In genomic region chr3:40540567-40541554, GRCm38 (mm10) we compare ENCODE assay signal across 8 mouse cellular contexts. TPM values are rescaled to one million over a fixed set of nuclear protein-coding genes. Genes with fewer than 3 reads are reported as not detected.
DNase-seq lines count a peak whose midpoint lies in the region; ATAC-seq and TF ChIP-seq lines count a peak whose summit lies in the region.

No protein-coding gene starts in this region.

- H3K4me3 ChIP-seq in cortical plate, adult 2 months (ENCODE audit: insufficient read depth, low read length), result peak overlapping the region; percentile 65

- ATAC-seq in megakaryocyte, adult 5-6 weeks (ENCODE audit: poor library complexity, severe bottlenecking), result peak; percentile 98

- H3K27ac ChIP-seq in cortical plate, adult 2 months (ENCODE audit: insufficient read depth, low read length), result no peak overlapping the region

- TF ChIP-seq CTCF in cortical plate, adult 2 months (IDR thresholded peaks at IDR 0.05; ENCODE audit: extremely low read depth, insufficient read depth, low read length), result no peak

- DNase-seq in adipocyte (ENCODE audit: low spot score), result peak; percentile 90
- peak; percentile 77 to 81 for DNase-seq in gastrocnemius, adult 8-10 months (ENCODE audit: low spot score in 2 of 2)
- DNase-seq in induced T-regulatory cell, adult 2 months (ENCODE audit: low read depth), result peak; percentile 91
- DNase-seq in left cerebral cortex, adult 8-10 months (ENCODE audit: low spot score in 2 of 2), result peak; percentile 74 to 86
- DNase-seq in right cerebral cortex, adult 18-20 months, result peak; percentile 88
- DNase-seq in urinary bladder, adult 2 months (ENCODE audit: low spot score), result peak; percentile 81

- no peak for TF ChIP-seq POLR2A in cortical plate, adult 2 months (IDR thresholded peaks at IDR 0.05; ENCODE audit: extremely low read depth, insufficient read depth, low read length)

- no peaks in the 10 kb centered on the region for H3K4me1 ChIP-seq in cortical plate, adult 2 months (ENCODE audit: control insufficient read depth, insufficient read depth, low read length)

RNA-seq across cellular contexts. Expression of gene Intu, which starts 9.8 kb away (rescaled TPM):
- polyA plus RNA-seq in cortical plate, adult 2 months (2012; rRNA removed), result 7.7 TPM in 2 replicates
- total RNA-seq in gastrocnemius, adult 8-10 months (2022), result 1 to 10 TPM; 1.3 to 3.6 (median 1.6) TPM
- 1 to 10 TPM; 6.3 to 7.6 (median 6.9) TPM for total RNA-seq in left cerebral cortex, adult 8-10 months (2022)
- total RNA-seq in megakaryocyte, adult 5-6 weeks (2015), result 0.56 and 1.4 TPM in 2 replicates
- total RNA-seq in megakaryocyte, adult 5-6 weeks (2017), result 0.61 and 0.73 TPM in 2 replicates
- 2.7 and 3.2 TPM in 2 replicates for polyA plus RNA-seq in urinary bladder, adult 2 months (2012; rRNA removed)
